Mouse (Mus musculus) right cerebral cortex, postnatal 25 days (tissue): Measurements from ENCODE around the gene Ngly1.
A peak's percentile ranks its signal among the peaks of the same experiment; 100 is the strongest.

Experiments used
- DNase-seq: peaks from one replicate; pipeline ENCODE4 v3.0.0; 2022

The Ngly1 gene

GRCm38 (mm10) chr14:16249171-16249874 lies at the start of gene Ngly1, which contains the start of gene Oxsm:
Ngly1 (plus strand) TSS chr14:16249280.
Oxsm (minus strand) TSS chr14:16249808.
- DNase-seq = peak; percentile 90

GRCm38 (mm10) chr14:16200220-16200912 lies 48.7 kb upstream of the Ngly1 start:
- DNase-seq = no peak

GRCm38 (mm10) chr14:16200969-16201638 lies 48.0 kb upstream of the Ngly1 start:
- DNase-seq = peak; percentile 25

GRCm38 (mm10) chr14:16201673-16202072 lies 47.4 kb upstream of the Ngly1 start:
- DNase-seq = no peak

- DNase-seq = no peak
Observed at GRCm38 (mm10) chr14:16207722-16208121, 41.4 kb upstream of the Ngly1 start.

- no peak for DNase-seq
Observed at GRCm38 (mm10) chr14:16219015-16219414, 30.1 kb upstream of the Ngly1 start.

- DNase-seq = no peak
Observed at GRCm38 (mm10) chr14:16229395-16229794, 19.7 kb upstream of the Ngly1 start.

- DNase-seq = no peak
Observed at GRCm38 (mm10) chr14:16230581-16230980, 18.5 kb upstream of the Ngly1 start.

GRCm38 (mm10) chr14:16233515-16233914 lies 15.6 kb upstream of the Ngly1 start:
- DNase-seq = no peak

GRCm38 (mm10) chr14:16236466-16236865 lies 12.6 kb upstream of the Ngly1 start:
- no peak for DNase-seq

GRCm38 (mm10) chr14:16242193-16242815 lies 6.8 kb upstream of the Ngly1 start:
- DNase-seq = no peak

GRCm38 (mm10) chr14:16242947-16243602 lies 6.0 kb upstream of the Ngly1 start:
- DNase-seq = peak; percentile 91

GRCm38 (mm10) chr14:16243603-16244209 lies 5.4 kb upstream of the Ngly1 start:
- no peak for DNase-seq

GRCm38 (mm10) chr14:16244370-16244769 lies 4.7 kb upstream of the Ngly1 start:
- DNase-seq = no peak

GRCm38 (mm10) chr14:16245127-16245526 lies 4.0 kb upstream of the Ngly1 start:
- DNase-seq = no peak

GRCm38 (mm10) chr14:16246340-16246912 lies 2.7 kb upstream of the Ngly1 start:
- no peak for DNase-seq

GRCm38 (mm10) chr14:16248135-16248534 lies 945 bp upstream of the Ngly1 start:
- DNase-seq = no peak

- DNase-seq = no peak
Observed at GRCm38 (mm10) chr14:16248603-16249157, 400 bp upstream of the Ngly1 start.

- DNase-seq = no peak
Observed at GRCm38 (mm10) chr14:16250099-16250498, 1.0 kb downstream of the Ngly1 start.

GRCm38 (mm10) chr14:16255745-16256144 lies 6.7 kb downstream of the Ngly1 start:
- DNase-seq = no peak

GRCm38 (mm10) chr14:16256209-16256608 lies 7.1 kb downstream of the Ngly1 start:
- DNase-seq = no peak

- DNase-seq = no peak
Observed at GRCm38 (mm10) chr14:16260541-16260940, 11.5 kb downstream of the Ngly1 start.
